Mouse (Mus musculus) stomach, postnatal 0 days (tissue): ENCODE results near the gene Maff. TPM values are rescaled to one million over a fixed set of nuclear protein-coding genes. Genes with fewer than 3 reads are reported as not detected.

Experiments used
- ATAC-seq: fragments of 200-750 bp; cut with Nextera tagmentation; 2 replicates; pipeline ENCODE4 v1.8.0; 2017; ENCODE audit not compliant: low FRiP score, low TSS enrichment
- DNase-seq: peaks from one replicate; pipeline ENCODE4 v3.0.0-alpha.2; 2016; ENCODE audit warnings: low spot score
- H3K27ac ChIP-seq: fragments of 300-500 bp; sonication (generic); replicated peaks from 2 replicates; pipeline ENCODE4 v1.5.1; 2014; ENCODE audit warnings: mild to moderate bottlenecking, control low read depth
- H3K27me3 ChIP-seq: fragments of 300-500 bp; sonication (generic); 2 replicates; pipeline ENCODE4 v1.6.1; 2014; ENCODE audit warnings: low read length; ENCODE audit not compliant: control insufficient read depth, insufficient read depth
- H3K36me3 ChIP-seq: fragments of 300-500 bp; sonication (generic); 2 replicates; pipeline ENCODE4 v1.6.1; 2014; ENCODE audit warnings: low read length, mixed read lengths; ENCODE audit not compliant: control insufficient read depth, insufficient read depth
- H3K4me1 ChIP-seq: fragments of 300-500 bp; sonication (generic); replicated peaks from 2 replicates; pipeline ENCODE4 v1.6.1; 2014; ENCODE audit warnings: antibody characterized with exemption; ENCODE audit not compliant: control insufficient read depth, insufficient read depth
- H3K4me2 ChIP-seq: fragments of 300-500 bp; sonication (generic); replicated peaks from 2 replicates; pipeline ENCODE4 v1.6.1; 2014; ENCODE audit warnings: low read depth, mild to moderate bottlenecking, control low read depth, moderate library complexity
- H3K4me3 ChIP-seq: fragments of 300-500 bp; sonication (generic); 2 replicates; pipeline ENCODE4 v1.5.1; 2014; ENCODE audit warnings: low read depth, low read length, control low read depth
- H3K9ac ChIP-seq: fragments of 300-500 bp; sonication (generic); 2 replicates; pipeline ENCODE4 v1.6.1; 2014; ENCODE audit warnings: mild to moderate bottlenecking, low read length, control low read depth, mixed read lengths
- H3K9me3 ChIP-seq: fragments of 300-500 bp; sonication (generic); 2 replicates; pipeline ENCODE4 v1.6.1; 2016; ENCODE audit warnings: low read length; ENCODE audit not compliant: control insufficient read depth
- CTCF ChIP-seq: IDR thresholded peaks from 2 replicates; pipeline ENCODE4 v1.5.1; 2016; ENCODE audit warnings: antibody characterized with exemption, low read depth, mild to moderate bottlenecking, moderate library complexity
- EP300 ChIP-seq: optimal IDR thresholded peaks from 2 replicates; pipeline ENCODE3; 2016; ENCODE audit warnings: antibody characterized with exemption
- WGBS: fragments of 180-500 bp; shearing (Covaris S2); extraction: QIAGEN DNeasy Blood & Tissue Kit; methylation state at CpG from one replicate; pipeline ENCODE4 v1.1.7; 2014; 5-methylcytosine and 5-hydroxymethylcytosine counted together
- polyA plus RNA-seq: library from polyadenylated mRNA; unstranded; fragments of >200 nt; fragmentation: Nextera tagmentation; extraction: Ambion mirVana; gene quantifications from 2 replicates; pipeline ENCODE4 v1.2.1, GENCODE M21; 2015

Gene Maff
- polyA plus RNA-seq, 1 experiment from 2014 or later = 11.9 TPM

DNA sequence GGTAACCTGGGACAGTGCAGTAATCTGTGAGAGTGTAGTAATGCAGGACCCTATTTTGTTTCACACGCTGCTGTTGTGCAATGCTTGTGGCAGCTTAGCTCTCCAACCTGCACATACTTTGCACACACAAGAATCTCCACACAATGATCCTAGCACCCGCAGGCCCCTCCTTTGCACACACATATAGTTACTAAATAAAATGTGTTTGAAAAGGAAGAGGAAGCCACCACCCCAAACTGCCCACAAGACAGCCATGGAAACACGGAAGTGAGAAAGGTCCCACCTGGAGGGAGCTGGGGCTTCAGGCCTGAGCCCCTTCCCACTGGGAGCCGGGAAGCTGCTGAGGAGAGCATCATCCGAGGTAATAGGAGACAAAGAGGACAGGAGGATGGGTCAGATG lies 7.4 kb upstream of the Maff start:
- Histone ChIP-seq H3K27me3 (no peaks in the 10 kb centered on the region), H3K4me1 (no peaks in the 10 kb centered on the region), H3K36me3 (no peaks in the 10 kb centered on the region), H3K4me3 (no peak overlapping the region), H3K9me3 (no peaks in the 10 kb centered on the region), H3K9ac (no peak overlapping the region; the same call in 1 of the 2 replicates), H3K4me2 (no peak overlapping the region), H3K27ac (no peak overlapping the region)
- ATAC-seq (no peak), DNase-seq (no peak)
- 70% methylated on average over 5 of the region's 5 CpGs for WGBS
- TF ChIP-seq EP300 (no peak), CTCF (no peak)

DNA sequence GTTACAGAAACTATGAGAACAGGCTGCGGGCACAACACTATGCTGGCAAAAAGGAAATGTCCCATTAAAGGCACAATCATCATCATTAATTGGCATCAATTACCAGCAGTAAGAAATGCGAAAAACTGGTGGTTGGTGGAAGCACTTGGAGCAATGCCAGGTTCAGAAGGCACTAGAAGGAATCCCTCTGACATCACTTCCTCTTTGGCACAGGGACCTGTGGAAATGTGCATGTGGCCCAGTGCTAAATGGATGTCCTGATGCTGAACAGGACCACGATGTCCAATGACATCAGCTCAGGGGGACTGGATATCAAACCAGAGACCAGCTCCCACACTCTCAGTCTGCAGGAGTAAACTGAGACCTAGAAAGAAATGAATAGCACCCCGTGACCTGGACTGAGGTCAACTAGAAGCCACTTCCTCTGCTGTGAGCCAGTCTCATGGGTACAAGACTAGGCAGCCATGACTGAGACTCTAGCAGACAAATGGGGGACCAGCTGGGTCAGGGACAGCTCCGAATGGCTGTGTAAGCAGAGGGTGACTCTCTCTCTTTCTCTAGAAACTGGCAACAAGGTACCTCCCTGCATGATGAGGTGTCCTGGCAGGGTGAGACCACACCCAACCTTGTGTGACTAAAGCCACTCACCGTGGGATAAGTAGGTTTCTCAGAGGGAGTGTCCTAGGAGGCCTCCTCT lies 3.6 kb upstream of the Maff start:
- ATAC-seq (peak; percentile 41), DNase-seq (peak; percentile 24)
- Histone ChIP-seq H3K27ac (peak overlapping the region; percentile 73), H3K9me3 (no peaks in the 10 kb centered on the region), H3K9ac (no peak overlapping the region), H3K4me2 (no peak overlapping the region), H3K36me3 (no peaks in the 10 kb centered on the region), H3K4me3 (no peak overlapping the region), H3K4me1 (peaks cover 3% of the 10 kb centered on the region; the same call in 1 of the 2 replicates), H3K27me3 (no peaks in the 10 kb centered on the region)
- WGBS = 68% methylated on average over 6 of the region's 6 CpGs
- TF ChIP-seq CTCF = no peak
- no peak for TF ChIP-seq EP300

DNA sequence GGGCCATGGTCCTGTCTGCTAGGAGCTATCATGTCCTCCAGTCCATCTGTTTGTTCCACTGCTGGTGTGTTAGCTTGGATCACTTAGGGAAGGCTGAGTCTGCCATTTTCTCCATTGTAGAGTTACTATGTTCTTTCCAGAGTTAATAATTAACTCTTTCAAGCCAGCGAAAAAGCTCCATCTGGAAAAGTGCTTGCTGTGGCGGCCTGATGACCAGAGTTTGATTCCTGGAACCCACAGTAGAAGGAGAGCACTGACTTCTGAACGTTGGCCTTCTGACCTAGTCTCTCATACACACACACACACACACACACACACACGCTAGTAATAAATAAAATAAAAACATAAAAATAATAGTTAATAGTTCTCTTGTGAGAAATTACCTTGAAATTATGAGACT lies 1.8 kb upstream of the Maff start:
- Histone ChIP-seq H3K27ac (no peak overlapping the region), H3K9ac (no peak overlapping the region), H3K4me1 (peaks cover 7% of the 10 kb centered on the region; the same call in 1 of the 2 replicates), H3K36me3 (no peaks in the 10 kb centered on the region), H3K4me2 (no peak overlapping the region), H3K27me3 (no peaks in the 10 kb centered on the region), H3K9me3 (no peaks in the 10 kb centered on the region), H3K4me3 (no peak overlapping the region)
- WGBS = 56% methylated on average over 4 of the region's 4 CpGs
- TF ChIP-seq CTCF (no peak), EP300 (no peak)
- ATAC-seq (no peak), DNase-seq (no peak)

DNA sequence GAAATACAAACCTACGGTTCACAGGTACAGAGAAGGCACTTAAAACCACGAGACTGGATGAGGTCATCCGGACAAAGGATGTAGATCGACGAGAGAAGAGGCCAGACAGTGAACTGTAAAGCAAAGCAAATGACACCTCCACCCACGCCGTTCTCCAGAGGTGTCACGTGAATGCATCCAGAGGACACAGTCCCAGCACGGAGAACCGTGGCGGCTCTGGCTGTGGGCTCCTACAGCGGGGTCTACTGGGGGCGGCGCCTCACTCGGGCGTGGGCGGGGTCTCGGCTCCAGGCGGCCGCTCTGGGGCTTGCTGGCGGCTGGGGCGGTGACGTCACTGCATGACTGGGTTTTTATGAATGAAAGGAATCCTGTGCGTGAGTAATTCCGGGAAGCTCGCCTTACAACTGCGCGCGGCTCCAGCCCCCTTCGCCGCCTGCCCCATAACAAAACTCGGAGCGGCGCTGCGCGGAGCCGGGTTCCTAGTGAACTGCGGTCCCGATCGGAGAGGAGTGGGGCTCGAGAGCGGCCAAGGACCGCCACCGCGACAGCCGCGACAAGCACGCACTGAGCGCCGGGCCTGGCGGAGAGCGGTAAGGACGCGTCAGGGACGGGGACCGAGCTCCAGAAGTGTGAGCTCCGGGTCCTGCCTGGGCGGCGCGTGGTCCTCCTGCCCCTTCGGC lies 884 bp downstream of the Maff start:
- DNase-seq (peak; percentile 95), ATAC-seq (peak; percentile 74)
- H3K27me3 ChIP-seq = no peaks in the 10 kb centered on the region
- H3K9ac ChIP-seq = peak overlapping the region; percentile 91
- no peak for TF ChIP-seq EP300
- TF ChIP-seq CTCF = no peak
- H3K4me2 ChIP-seq = peak overlapping the region; percentile 91
- H3K27ac ChIP-seq = peak overlapping the region; percentile 98
- no peaks in the 10 kb centered on the region for H3K36me3 ChIP-seq
- peak overlapping the region; percentile 79 for H3K4me3 ChIP-seq
- H3K9me3 ChIP-seq = no peaks in the 10 kb centered on the region
- H3K4me1 ChIP-seq = peaks cover 19% of the 10 kb centered on the region
- under 1% methylated on average over 61 of the region's 61 CpGs for WGBS

DNA sequence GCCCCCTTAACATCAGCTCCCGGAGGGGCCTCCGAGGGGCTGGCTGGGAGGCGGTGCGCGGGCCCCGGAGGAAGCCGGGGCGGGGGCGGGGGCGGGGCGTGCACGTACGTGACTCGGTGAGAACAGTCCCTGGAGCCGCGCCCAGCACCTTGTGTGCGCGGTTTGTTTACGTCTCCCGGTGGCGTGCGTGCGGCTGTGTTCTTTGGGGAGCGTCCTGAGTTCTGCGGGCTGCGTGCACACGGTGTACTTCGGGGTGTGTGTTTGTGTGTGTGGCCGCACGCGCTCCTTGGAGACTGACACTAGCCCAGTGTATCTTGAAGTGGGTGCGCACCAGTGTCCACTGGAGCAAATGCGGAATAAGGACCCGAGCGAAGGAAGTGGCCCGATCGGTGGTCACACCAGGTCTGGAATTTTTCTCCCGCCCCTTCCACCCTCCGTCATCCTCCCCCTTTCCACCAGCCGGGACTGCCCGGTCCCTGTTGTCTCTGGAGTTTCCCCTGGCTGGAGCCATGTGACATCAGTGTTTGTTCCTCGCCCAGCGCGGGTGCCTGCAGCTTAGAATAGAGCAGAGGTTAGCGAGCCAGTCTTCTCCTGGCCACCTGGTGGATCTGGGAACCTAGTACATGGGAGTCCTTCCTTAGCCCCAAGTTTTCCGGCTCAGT lies 1.6 kb downstream of the Maff start:
- no peaks in the 10 kb centered on the region for H3K9me3 ChIP-seq
- ATAC-seq (peak; percentile 84), DNase-seq (peak; percentile 93)
- H3K36me3 ChIP-seq = no peaks in the 10 kb centered on the region
- H3K27ac ChIP-seq = peak overlapping the region; percentile 98
- H3K9ac ChIP-seq = peak overlapping the region; percentile 91
- no peaks in the 10 kb centered on the region for H3K27me3 ChIP-seq
- TF ChIP-seq EP300 (no peak), CTCF (peak; percentile 64)
- peak overlapping the region; percentile 79 for H3K4me3 ChIP-seq
- peaks cover 21% of the 10 kb centered on the region for H3K4me1 ChIP-seq
- H3K4me2 ChIP-seq = peak overlapping the region; percentile 91
- WGBS = 1% methylated on average over 42 of the region's 46 CpGs
